Mouse (Mus musculus): ENCODE results near the gene Gapdh.

GRCm38 (mm10) chr6:125160558-125160853, 5.8 kb downstream of the Gapdh start:
- TF ChIP-seq CTCF (IDR thresholded peaks at IDR 0.05; ENCODE audit: low read depth) (no peak), EP300 (IDR thresholded peaks at IDR 0.05; ENCODE audit: low read depth) (no peak)
